Mouse (Mus musculus) lung, adult 2 months (tissue): Measurements from ENCODE around the gene Dera. TPM values are rescaled to one million over a fixed set of nuclear protein-coding genes. Genes with fewer than 3 reads are reported as not detected.
"Not testable (repeated sequence)": the region's sequence is repeated elsewhere in the genome, so short reads cannot be mapped to it uniquely, and the experiment has no call there.

Source experiments
- DNase-seq: peaks from one replicate; pipeline ENCODE4 v3.0.0; 2022
- H3K4me1 ChIP-seq: fragments of 200-500 bp; 2 replicates; pipeline ENCODE4 v1.6.1; 2011; ENCODE audit warnings: low read length; ENCODE audit not compliant: control insufficient read depth, insufficient read depth
- H3K4me3 ChIP-seq: fragments of 200-500 bp; replicated peaks from 2 replicates; pipeline ENCODE3; 2011; ENCODE audit warnings: low read depth, mild to moderate bottlenecking, control low read depth, low read length; ENCODE audit errors: extremely low read depth
- CTCF ChIP-seq: fragments of 200-500 bp; IDR thresholded peaks from 2 replicates; pipeline ENCODE4 v1.5.1; 2011; ENCODE audit warnings: mild to moderate bottlenecking, low read length, control low read depth; ENCODE audit not compliant: insufficient read depth
- POLR2A ChIP-seq: fragments of 200-500 bp; IDR thresholded peaks from 2 replicates; pipeline ENCODE4 v1.6.1; 2011; ENCODE audit warnings: low read depth, mild to moderate bottlenecking, control low read depth, low read length, borderline replicate concordance; ENCODE audit errors: extremely low read depth
- WGBS: fragments of 180-500 bp; shearing (Covaris S2); methylation state at CpG from one replicate; pipeline ENCODE4 v1.1.7; 2018; 5-methylcytosine and 5-hydroxymethylcytosine counted together
- polyA plus RNA-seq: library from polyadenylated mRNA; depleted of rRNA; stranded (reverse); fragments of >200 nt; gene quantifications from 2 replicates; pipeline ENCODE4 v1.2.3, GENCODE M21; 2012; rRNA removed

Dera gene
- 5.2 and 6.9 TPM in 2 replicates for polyA plus RNA-seq

- H3K4me3 ChIP-seq = peak within 1 kb of the TSS; percentile 68
- peak; percentile 82 for DNase-seq
- WGBS = 12% methylated on average over 26 of the region's 26 CpGs
- no peaks in the 10 kb centered on the region for H3K4me1 ChIP-seq
- TF ChIP-seq CTCF (no peak), POLR2A (peak; percentile 75; the same call in 1 of the 2 replicates)
These were observed at the start of gene Dera for GRCm38 (mm10) chr6:137754056-137754856. TSS of gene Dera (plus strand) at chr6:137754546.

- no peak for TF ChIP-seq CTCF
- TF ChIP-seq POLR2A = no peak
- Histone ChIP-seq H3K4me3 (no peak overlapping the region), H3K4me1 (peaks cover 4% of the 10 kb centered on the region)
- DNase-seq = no peak
- WGBS = 90% methylated on average over 10 of the region's 10 CpGs
These were observed 48.1 kb upstream of the Dera start for GRCm38 (mm10) chr6:137706209-137706608.

GRCm38 (mm10) chr6:137708726-137709405, 45.5 kb upstream of the Dera start:
- H3K4me3 ChIP-seq, DNase-seq, H3K4me1 ChIP-seq: not testable (repeated sequence)
- WGBS = 69% methylated on average over 13 of the region's 13 CpGs

GRCm38 (mm10) chr6:137710179-137711037, 43.9 kb upstream of the Dera start:
- Histone ChIP-seq H3K4me3 (no peak overlapping the region), H3K4me1 (no peaks in the 10 kb centered on the region)
- TF ChIP-seq CTCF = no peak
- no peak for TF ChIP-seq POLR2A
- 61% methylated on average over 14 of the region's 14 CpGs for WGBS
- DNase-seq = no peak

GRCm38 (mm10) chr6:137712654-137713309, 41.6 kb upstream of the Dera start:
- H3K4me1 ChIP-seq = no peaks in the 10 kb centered on the region
- TF ChIP-seq CTCF (no peak), POLR2A (no peak)
- 66% methylated on average over 7 of the region's 7 CpGs for WGBS
- no peak for DNase-seq
- no peak overlapping the region for H3K4me3 ChIP-seq

GRCm38 (mm10) chr6:137713310-137713664, 41.1 kb upstream of the Dera start:
- no peak for DNase-seq
- TF ChIP-seq POLR2A (no peak), CTCF (no peak)
- H3K4me1 ChIP-seq = no peaks in the 10 kb centered on the region
- H3K4me3 ChIP-seq = no peak overlapping the region
- 96% methylated on average over 3 of the region's 3 CpGs for WGBS

- 42% methylated on average over 5 of the region's 5 CpGs for WGBS
- Histone ChIP-seq H3K4me3 (no peak overlapping the region), H3K4me1 (no peaks in the 10 kb centered on the region)
- TF ChIP-seq CTCF = no peak
- no peak for TF ChIP-seq POLR2A
- DNase-seq = no peak
These were observed 37.5 kb upstream of the Dera start for GRCm38 (mm10) chr6:137716802-137717201.

GRCm38 (mm10) chr6:137722220-137722931, 32.0 kb upstream of the Dera start:
- WGBS = 69% methylated on average over 15 of the region's 15 CpGs
- no peak for DNase-seq
- Histone ChIP-seq H3K4me1 (no peaks in the 10 kb centered on the region), H3K4me3 (no peak overlapping the region)
- TF ChIP-seq POLR2A (no peak), CTCF (no peak)

- Histone ChIP-seq H3K4me3 (no peak overlapping the region), H3K4me1 (no peaks in the 10 kb centered on the region)
- 3% methylated on average over 4 of the region's 4 CpGs for WGBS
- TF ChIP-seq POLR2A (no peak), CTCF (peak; percentile 45; the same call in 1 of the 2 replicates)
- no peak for DNase-seq
These were observed 30.4 kb upstream of the Dera start for GRCm38 (mm10) chr6:137723898-137724297.
